Mouse (Mus musculus) kidney, adult 2 months (tissue): Measurements from ENCODE around the gene Arhgef28.

ENCODE experiments used
- CTCF ChIP-seq: fragments of 200-500 bp; conservative IDR thresholded peaks from 2 replicates; pipeline ENCODE4 v1.5.1; 2011; ENCODE audit warnings: low read depth, mild to moderate bottlenecking, control low read depth, low read length, moderate library complexity, mixed read lengths; ENCODE audit not compliant: insufficient read depth, insufficient read length
- POLR2A ChIP-seq: fragments of 200-500 bp; IDR thresholded peaks from one replicate; pipeline ENCODE4 v1.6.1; 2011; ENCODE audit warnings: low read depth, low read length, control low read depth

DNA sequence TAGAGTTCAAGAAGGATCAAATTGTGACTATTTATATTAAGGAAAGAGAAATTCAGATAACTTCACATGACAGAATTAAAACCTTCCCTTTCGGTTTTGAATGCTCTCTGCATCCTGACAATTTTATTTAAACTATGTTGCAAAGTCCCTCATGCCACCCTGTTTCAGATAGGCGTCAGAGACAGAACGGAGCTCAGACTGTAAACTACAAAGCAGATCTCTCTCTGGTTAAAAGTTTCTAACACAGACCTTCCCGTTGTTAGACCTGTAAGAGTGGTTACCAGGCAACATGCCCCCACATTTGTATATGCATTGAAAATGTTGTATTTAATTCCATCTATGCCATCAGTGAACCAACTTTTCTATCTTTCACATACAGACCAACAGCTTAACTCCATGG lies 246.1 kb downstream of the Arhgef28 start:
- no peak for TF ChIP-seq CTCF
- TF ChIP-seq POLR2A, result no peak
